Mouse (Mus musculus) neural tube, embryonic 11.5 days (tissue): ENCODE data around the gene Rragd. TPM values are rescaled to one million over a fixed set of nuclear protein-coding genes. Genes with fewer than 3 reads are reported as not detected.

ENCODE experiments used
- ATAC-seq: fragments of 200-750 bp; cut with Nextera tagmentation; 2 replicates; pipeline ENCODE4 v1.8.0; 2017; ENCODE audit warnings: moderate number of reproducible peaks, mild to moderate bottlenecking, moderate TSS enrichment, moderate library complexity; ENCODE audit not compliant: insufficient read depth, low FRiP score, low TSS enrichment
- DNase-seq: peaks from one replicate; pipeline ENCODE4 v3.0.0-alpha.2; 2015; ENCODE audit warnings: low spot score
- H3K27ac ChIP-seq: fragments of 300-500 bp; sonication (generic); 2 replicates; pipeline ENCODE4 v1.5.1; 2014; ENCODE audit warnings: low read depth, mild to moderate bottlenecking, low read length
- H3K27me3 ChIP-seq: fragments of 300-500 bp; sonication (generic); 2 replicates; pipeline ENCODE4 v1.6.1; 2014; ENCODE audit warnings: mild to moderate bottlenecking, low read length, mixed read lengths; ENCODE audit not compliant: control insufficient read depth, insufficient read depth
- H3K36me3 ChIP-seq: fragments of 300-500 bp; sonication (generic); 2 replicates; pipeline ENCODE4 v1.6.1; 2014; ENCODE audit warnings: mild to moderate bottlenecking, low read length, moderate library complexity, mixed read lengths; ENCODE audit not compliant: control insufficient read depth, insufficient read depth
- H3K4me1 ChIP-seq: fragments of 300-500 bp; sonication (generic); 2 replicates; pipeline ENCODE4 v1.6.1; 2014; ENCODE audit warnings: low read length, mixed read lengths; ENCODE audit not compliant: control insufficient read depth, insufficient read depth
- H3K4me2 ChIP-seq: fragments of 300-500 bp; sonication (generic); 2 replicates; pipeline ENCODE4 v1.6.1; 2014; ENCODE audit warnings: low read depth, mild to moderate bottlenecking, moderate library complexity
- H3K4me3 ChIP-seq: fragments of 300-500 bp; sonication (generic); 2 replicates; pipeline ENCODE4 v1.5.1; 2014; ENCODE audit warnings: low read depth, low read length
- H3K9ac ChIP-seq: fragments of 300-500 bp; sonication (generic); 2 replicates; pipeline ENCODE4 v1.6.1; 2014; ENCODE audit warnings: mild to moderate bottlenecking, low read length
- H3K9me3 ChIP-seq: fragments of 300-500 bp; sonication (generic); 2 replicates; pipeline ENCODE4 v1.6.1; 2016; ENCODE audit warnings: low read length; ENCODE audit not compliant: control insufficient read depth
- WGBS: fragments of 180-500 bp; shearing (Covaris S2); extraction: QIAGEN DNeasy Blood & Tissue Kit; methylation state at CpG from one replicate; pipeline ENCODE4 v1.1.7; 2014; 5-methylcytosine and 5-hydroxymethylcytosine counted together
- polyA plus RNA-seq: library from polyadenylated mRNA; unstranded; fragments of >200 nt; fragmentation: Nextera tagmentation; extraction: Ambion mirVana; gene quantifications from 2 replicates; pipeline ENCODE4 v1.2.1, GENCODE M21; 2014

Gene Rragd
- polyA plus RNA-seq, 1 experiment from 2014 or later: 40.5 TPM

- no peak for ATAC-seq
- 86% methylated on average over 4 of the region's 4 CpGs for WGBS
- H3K9ac ChIP-seq: no peak overlapping the region
- H3K9me3 ChIP-seq: no peaks in the 10 kb centered on the region
- H3K4me2 ChIP-seq: no peak overlapping the region
- no peak overlapping the region for H3K4me3 ChIP-seq
- no peaks in the 10 kb centered on the region; the same call in 1 of the 2 replicates for H3K36me3 ChIP-seq
- no peaks in the 10 kb centered on the region for H3K4me1 ChIP-seq
- no peak for DNase-seq
- H3K27me3 ChIP-seq: no peaks in the 10 kb centered on the region
- H3K27ac ChIP-seq: no peak overlapping the region
These were observed 29.6 kb downstream of the Rragd start for GRCm38 (mm10) chr4:33012484-33012883.

- no peak overlapping the region for H3K27ac ChIP-seq
- H3K4me1 ChIP-seq: no peaks in the 10 kb centered on the region
- no peak overlapping the region for H3K4me3 ChIP-seq
- no peaks in the 10 kb centered on the region for H3K9me3 ChIP-seq
- no peak overlapping the region for H3K4me2 ChIP-seq
- H3K36me3 ChIP-seq: peaks cover 2% of the 10 kb centered on the region
- H3K27me3 ChIP-seq: no peaks in the 10 kb centered on the region
- peak; percentile 80 for ATAC-seq
- 54% methylated on average over 9 of the region's 9 CpGs for WGBS
- H3K9ac ChIP-seq: no peak overlapping the region
- DNase-seq: peak; percentile 85
These were observed 35.6 kb downstream of the Rragd start for GRCm38 (mm10) chr4:33018361-33018999.

- no peaks in the 10 kb centered on the region for H3K4me1 ChIP-seq
- WGBS: 85% methylated on average over 8 of the region's 8 CpGs
- no peak for DNase-seq
These were observed 41.6 kb downstream of the Rragd start for GRCm38 (mm10) chr4:33024420-33024819.

GRCm38 (mm10) chr4:33029104-33029503 lies 46.3 kb downstream of the Rragd start:
- WGBS: 91% methylated on average over 7 of the region's 7 CpGs
- no peak overlapping the region for H3K4me3 ChIP-seq

More at GRCm38 (mm10) chr4:33024420-33024819, 41.6 kb downstream of the Rragd start:
- H3K9ac ChIP-seq: no peak overlapping the region
- H3K9me3 ChIP-seq: no peaks in the 10 kb centered on the region
- H3K4me3 ChIP-seq: no peak overlapping the region
- H3K27ac ChIP-seq: no peak overlapping the region
- H3K4me2 ChIP-seq: no peak overlapping the region
- no peaks in the 10 kb centered on the region for H3K27me3 ChIP-seq
- ATAC-seq: no peak
- H3K36me3 ChIP-seq: peaks cover 2% of the 10 kb centered on the region; the same call in 1 of the 2 replicates

GRCm38 (mm10) chr4:33030264-33031194 lies 47.7 kb downstream of the Rragd start:
- Histone ChIP-seq H3K4me3 (peak overlapping the region; percentile 81), H3K36me3 (no peaks in the 10 kb centered on the region), H3K27me3 (no peaks in the 10 kb centered on the region), H3K9ac (peak overlapping the region; percentile 96), H3K9me3 (no peaks in the 10 kb centered on the region), H3K27ac (peak overlapping the region; percentile 96), H3K4me2 (peak overlapping the region; percentile 64), H3K4me1 (0 out of 2 replicates have a peak, but pooled peaks cover 5% of the 10 kb centered on the region)
- ATAC-seq: peak; percentile 84
- DNase-seq: peak; percentile 56
- WGBS: 2% methylated on average over 55 of the region's 55 CpGs

More at GRCm38 (mm10) chr4:33029104-33029503, 46.3 kb downstream of the Rragd start:
- H3K27ac ChIP-seq: no peak overlapping the region
- no peak for ATAC-seq
- H3K36me3 ChIP-seq: no peaks in the 10 kb centered on the region
- no peaks in the 10 kb centered on the region for H3K27me3 ChIP-seq
- H3K9me3 ChIP-seq: no peaks in the 10 kb centered on the region
- DNase-seq: no peak
- H3K4me2 ChIP-seq: no peak overlapping the region
- H3K9ac ChIP-seq: no peak overlapping the region
- 0 out of 2 replicates have a peak, but pooled peaks cover 5% of the 10 kb centered on the region for H3K4me1 ChIP-seq

- H3K4me3 ChIP-seq: peak within 1 kb of the TSS; percentile 81
- under 1% methylated on average over 96 of the region's 123 CpGs for WGBS
- peak within 1 kb of the TSS; percentile 96 for H3K9ac ChIP-seq
- no peaks in the 10 kb centered on the region for H3K36me3 ChIP-seq
- H3K9me3 ChIP-seq: no peaks in the 10 kb centered on the region
- no peaks in the 10 kb centered on the region for H3K27me3 ChIP-seq
- ATAC-seq (peak; percentile 96), DNase-seq (peak; percentile 93)
- H3K27ac ChIP-seq: peak within 1 kb of the TSS; percentile 96
- H3K4me2 ChIP-seq: peak within 1 kb of the TSS; percentile 64
- H3K4me1 ChIP-seq: 0 out of 2 replicates have a peak, but pooled peaks cover 5% of the 10 kb centered on the region
These were observed 48.5 kb downstream of the Rragd start, which contains the start of gene Ube2j1 for GRCm38 (mm10) chr4:33031195-33031960. Ube2j1 (plus strand) TSS chr4:33031416.

GRCm38 (mm10) chr4:33032045-33032444 lies 49.2 kb downstream of the Rragd start:
- peak overlapping the region; percentile 96; the same call in 1 of the 2 replicates for H3K27ac ChIP-seq
- ATAC-seq (no peak), DNase-seq (no peak)
- no peaks in the 10 kb centered on the region for H3K9me3 ChIP-seq
- 0 out of 2 replicates have a peak, but pooled peaks cover 5% of the 10 kb centered on the region for H3K4me1 ChIP-seq
- H3K4me3 ChIP-seq: peak overlapping the region; percentile 81
- peak overlapping the region; percentile 96 for H3K9ac ChIP-seq
- no peaks in the 10 kb centered on the region for H3K27me3 ChIP-seq
- 13% methylated on average over 4 of the region's 4 CpGs for WGBS
- peak overlapping the region; percentile 64 for H3K4me2 ChIP-seq
- H3K36me3 ChIP-seq: no peaks in the 10 kb centered on the region

- ATAC-seq: no peak
These were observed 50.7 kb downstream of the Rragd start for GRCm38 (mm10) chr4:33033515-33033914.

More at GRCm38 (mm10) chr4:33033515-33033914, 50.7 kb downstream of the Rragd start:
- Histone ChIP-seq H3K27ac (no peak overlapping the region), H3K4me3 (no peak overlapping the region), H3K4me2 (no peak overlapping the region), H3K9me3 (no peaks in the 10 kb centered on the region), H3K4me1 (0 out of 2 replicates have a peak, but pooled peaks cover 5% of the 10 kb centered on the region), H3K36me3 (no peaks in the 10 kb centered on the region), H3K9ac (no peak overlapping the region), H3K27me3 (no peaks in the 10 kb centered on the region)
- 85% methylated on average over 6 of the region's 6 CpGs for WGBS
- DNase-seq: no peak
